Mouse (Mus musculus): ENCODE data around the gene Arap1.

The Arap1 gene

DNA sequence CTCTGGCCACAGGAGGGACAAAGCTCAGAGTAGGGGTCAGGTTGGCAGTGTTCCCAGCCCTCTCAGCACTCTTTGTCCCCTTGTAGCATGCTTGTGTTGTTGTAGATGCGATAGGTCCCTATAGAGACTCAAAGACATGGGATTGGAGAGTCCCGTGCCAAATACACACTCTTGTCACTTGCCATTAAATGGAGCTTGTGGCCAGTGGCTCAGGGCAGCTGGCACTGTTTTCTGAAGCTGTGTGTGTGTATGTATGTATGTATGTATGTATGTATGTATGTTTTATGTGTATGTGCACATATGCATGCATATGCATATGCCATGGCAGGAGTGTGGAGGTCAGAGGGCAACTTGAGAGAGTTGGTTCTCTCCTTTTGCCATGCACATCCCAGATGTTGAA, 20.1 kb upstream of the Arap1 start:
- no peak for DNase-seq

DNA sequence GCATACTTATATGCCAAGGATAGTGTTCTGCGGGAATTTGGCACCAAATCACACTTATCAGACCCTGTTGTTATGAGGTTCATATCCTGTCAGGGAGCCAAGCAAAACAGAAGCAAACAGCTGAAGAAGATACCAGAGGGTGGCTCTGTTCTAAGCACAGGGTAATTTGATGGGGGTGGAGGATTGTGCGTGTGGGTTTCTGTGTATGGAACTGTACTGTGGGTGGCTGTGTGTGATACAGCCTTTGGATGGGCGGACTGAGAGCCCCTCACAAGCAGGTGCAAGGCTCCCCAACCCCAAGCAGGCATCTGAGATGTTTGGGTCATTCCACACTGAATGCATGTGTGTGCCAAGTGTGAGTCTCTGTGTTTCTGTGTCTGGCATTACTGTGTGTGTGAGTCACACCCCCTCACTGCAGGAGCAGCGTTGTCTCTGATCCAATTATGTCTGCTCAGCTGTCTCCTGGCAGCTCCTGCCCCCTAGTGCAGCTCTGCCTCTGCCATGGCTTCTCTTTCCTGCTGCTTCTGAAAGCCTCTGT, 19.2 kb upstream of the Arap1 start:
- no peak for DNase-seq

GRCm38 (mm10) chr7:101329606-101330005, 18.3 kb upstream of the Arap1 start:
- DNase-seq, result no peak

DNA sequence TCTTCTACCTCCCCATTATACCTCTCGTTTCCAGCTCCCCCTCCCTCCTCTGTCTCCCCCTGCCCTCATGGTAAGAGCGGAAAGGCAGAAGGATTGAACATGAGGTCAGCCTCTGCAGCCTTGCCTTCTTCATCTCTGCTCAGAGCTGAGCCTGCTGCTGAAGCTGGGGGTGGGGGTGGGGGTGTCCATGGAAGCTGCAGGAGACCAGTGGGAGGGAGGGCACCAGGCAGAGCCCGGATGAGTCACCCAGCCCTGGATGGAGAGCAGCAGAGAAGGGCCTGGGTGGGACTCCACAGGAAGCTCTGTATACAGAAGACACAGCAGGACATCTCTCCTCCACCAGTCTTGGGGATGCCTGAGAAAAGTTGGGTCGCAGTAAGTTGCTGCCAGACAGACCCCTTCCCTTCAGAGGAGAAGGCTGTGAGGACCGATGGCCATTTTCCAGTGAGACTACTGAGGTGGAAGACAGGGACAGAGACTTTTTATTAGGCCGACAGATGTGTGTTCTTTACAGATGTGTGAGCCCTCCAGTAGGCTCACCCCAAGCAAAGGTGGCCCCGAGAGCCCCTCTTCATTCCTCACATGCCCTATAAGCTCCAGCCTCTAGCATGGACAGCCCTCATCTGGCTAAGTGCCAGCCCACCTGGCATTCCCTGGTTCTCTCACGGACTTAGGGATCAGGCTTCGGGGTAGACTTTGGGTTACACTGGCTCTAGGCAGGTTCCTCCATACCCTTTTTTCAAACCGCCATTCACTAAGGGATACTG, 17.6 kb upstream of the Arap1 start:
- DNase-seq, result no peak

GRCm38 (mm10) chr7:101330841-101331173, 17.1 kb upstream of the Arap1 start:
- no peak for DNase-seq

- no peak for DNase-seq
Observed at GRCm38 (mm10) chr7:101332045-101332831, 15.6 kb upstream of the Arap1 start.

DNA sequence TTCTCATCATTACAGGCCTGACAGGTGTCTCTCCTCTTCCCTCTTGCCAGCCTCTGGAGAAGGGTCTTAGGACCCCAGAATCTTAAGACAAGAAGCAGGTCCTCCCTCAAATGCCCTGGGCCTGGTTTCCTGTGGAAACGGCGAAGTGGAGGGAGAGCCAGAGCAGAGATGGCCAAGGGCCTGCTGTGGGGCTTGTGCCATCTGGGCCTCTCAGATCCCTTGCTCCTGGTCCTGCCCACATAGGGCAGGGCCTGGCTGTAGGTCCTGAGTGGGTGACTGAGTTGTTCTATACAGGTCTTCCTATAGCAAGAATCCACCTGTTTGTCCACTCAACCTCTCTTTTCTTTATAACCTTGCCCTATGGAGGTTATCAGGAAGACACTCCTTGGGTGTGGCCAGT, 12.6 kb upstream of the Arap1 start:
- DNase-seq, result no peak

GRCm38 (mm10) chr7:101336686-101337085, 11.2 kb upstream of the Arap1 start:
- no peak for DNase-seq

GRCm38 (mm10) chr7:101337401-101337800, 10.5 kb upstream of the Arap1 start:
- DNase-seq, result no peak

DNA sequence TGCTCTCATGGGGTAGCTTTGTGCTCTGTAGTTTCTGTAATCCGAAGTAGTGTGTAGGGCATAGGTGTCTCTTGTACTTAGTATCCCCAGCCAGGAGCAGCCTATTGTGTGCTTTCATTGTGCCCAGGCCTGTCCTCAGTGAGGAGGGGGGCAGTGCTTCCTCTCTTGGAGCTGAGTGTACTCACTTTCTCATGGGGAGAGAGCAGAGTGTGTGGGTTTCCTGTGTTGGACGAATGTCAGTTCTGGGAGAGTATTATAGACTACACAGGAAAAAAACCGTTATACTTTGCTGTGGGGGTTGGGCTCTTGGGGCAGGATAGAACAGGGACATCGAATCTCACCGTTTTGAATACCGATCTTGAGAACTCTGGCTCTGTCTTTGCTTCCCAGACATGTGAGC, 6.5 kb upstream of the Arap1 start:
- no peak for DNase-seq

- DNase-seq, result peak; percentile 25 to 40
Observed at GRCm38 (mm10) chr7:101343135-101343534, 4.7 kb upstream of the Arap1 start.

GRCm38 (mm10) chr7:101344892-101345291, 3.0 kb upstream of the Arap1 start:
- no peak for DNase-seq

DNA sequence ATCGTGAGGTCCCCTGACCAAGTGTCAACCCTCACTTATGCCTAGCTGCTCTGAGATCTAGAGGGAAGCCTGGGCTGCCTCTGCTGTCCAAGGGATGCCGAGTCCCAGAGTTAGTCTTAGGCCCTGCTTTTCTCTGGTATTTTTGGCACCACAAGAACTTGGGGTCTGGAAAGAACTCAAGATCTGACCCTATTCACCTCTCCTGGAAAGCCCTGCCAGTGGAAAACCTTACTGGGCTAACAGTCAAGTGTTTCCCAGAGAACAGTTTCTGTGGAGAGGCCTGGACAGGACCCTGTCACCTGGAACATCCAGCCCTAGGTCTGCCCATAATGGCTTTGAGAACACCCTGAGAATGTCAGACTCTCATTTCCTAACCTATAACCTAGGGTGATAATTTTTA, 876 bp upstream of the Arap1 start:
- DNase-seq, result no peak

DNA sequence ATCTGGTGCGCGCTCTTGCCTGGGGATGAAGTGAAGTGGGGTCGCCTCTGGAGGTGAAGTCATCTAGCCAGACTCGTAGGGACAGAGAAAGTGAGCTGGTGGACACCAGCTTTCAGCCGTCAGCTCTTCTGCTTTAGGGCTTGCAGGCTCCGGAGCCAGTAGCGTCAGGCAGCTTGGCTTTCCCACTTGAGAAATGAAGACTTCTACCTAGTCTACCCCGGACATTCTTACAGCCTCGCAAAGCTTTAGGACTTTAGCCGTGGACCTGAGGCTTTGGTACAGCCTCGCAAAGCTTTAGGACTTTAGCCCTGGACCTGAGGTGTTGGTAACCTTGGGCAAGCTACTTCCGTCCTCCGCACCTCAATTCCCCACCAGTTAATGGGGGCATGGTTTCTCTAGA, 445 bp downstream of the Arap1 start:
- peak; percentile 34 to 54 for DNase-seq

DNA sequence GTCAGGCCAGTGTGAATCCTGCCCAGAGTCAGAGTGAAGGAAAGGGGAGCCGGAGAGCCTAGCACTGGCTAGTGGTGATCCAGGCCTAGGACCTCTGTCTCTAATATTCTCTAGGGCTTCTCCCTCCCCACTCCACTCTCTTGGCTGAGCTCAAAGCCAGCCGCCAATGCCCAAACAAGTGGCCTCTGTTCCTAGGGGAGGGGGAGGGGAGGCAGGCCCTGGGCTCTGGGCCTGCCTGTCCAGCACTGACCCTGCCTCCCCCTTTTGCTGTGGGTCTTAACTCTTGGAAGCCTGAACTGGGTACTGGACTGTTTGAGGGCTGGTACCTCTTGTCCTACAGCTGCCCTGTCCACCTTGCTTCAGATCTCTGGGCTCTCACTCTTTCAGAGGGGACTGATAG, 2.0 kb downstream of the Arap1 start:
- no peak for DNase-seq

DNA sequence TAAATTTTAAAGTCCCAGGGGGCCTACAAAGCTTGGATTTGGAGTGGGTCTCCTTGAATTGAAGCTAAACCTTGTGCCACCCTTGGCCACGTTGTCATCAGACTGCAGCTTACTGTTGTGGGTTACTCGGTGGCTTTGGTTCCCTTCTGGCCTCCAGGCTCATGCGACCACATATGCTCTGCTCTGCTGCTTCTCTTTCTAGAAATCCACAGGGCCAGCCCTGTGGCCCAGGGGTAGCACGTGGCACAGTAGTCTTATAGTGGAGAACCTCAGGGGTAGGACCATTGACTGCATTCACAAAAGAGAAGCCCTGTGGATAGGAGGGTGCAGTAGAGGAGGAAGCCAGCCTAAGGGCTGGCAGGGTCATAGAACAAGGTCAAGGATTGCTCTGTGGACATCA, 4.5 kb downstream of the Arap1 start:
- no peak for DNase-seq

- peak in 1 of 2 experiments; percentile 28 for DNase-seq
Observed at GRCm38 (mm10) chr7:101354423-101354822, 6.6 kb downstream of the Arap1 start.

GRCm38 (mm10) chr7:101355551-101356100, 7.8 kb downstream of the Arap1 start:
- DNase-seq, result no peak

- DNase-seq, result no peak
Observed at GRCm38 (mm10) chr7:101356868-101357267, 9.0 kb downstream of the Arap1 start.

- no peak for DNase-seq
Observed at GRCm38 (mm10) chr7:101360406-101360805, 12.5 kb downstream of the Arap1 start.

DNA sequence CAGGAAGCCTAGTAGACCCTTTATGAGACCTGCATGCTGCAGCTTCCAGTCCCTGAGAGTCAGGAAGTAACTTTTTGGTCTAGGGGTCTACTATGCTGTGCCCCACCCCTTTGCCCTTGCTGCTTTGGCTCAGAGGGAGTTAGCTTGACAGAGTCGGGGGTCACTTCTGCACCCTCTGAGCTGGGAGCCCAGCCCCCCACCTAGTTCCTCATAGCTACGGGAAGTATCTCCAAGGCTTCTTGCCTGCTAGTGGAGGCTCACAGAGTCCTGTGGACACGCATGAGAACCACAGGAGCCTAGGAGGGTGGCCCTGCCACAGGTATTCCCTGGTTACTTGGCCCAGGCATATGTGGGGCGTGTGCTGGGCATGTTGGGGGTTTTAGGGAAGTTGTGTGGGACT, 13.2 kb downstream of the Arap1 start:
- DNase-seq, result no peak

- DNase-seq, result no peak
Observed at GRCm38 (mm10) chr7:101361767-101362166, 13.9 kb downstream of the Arap1 start.

DNA sequence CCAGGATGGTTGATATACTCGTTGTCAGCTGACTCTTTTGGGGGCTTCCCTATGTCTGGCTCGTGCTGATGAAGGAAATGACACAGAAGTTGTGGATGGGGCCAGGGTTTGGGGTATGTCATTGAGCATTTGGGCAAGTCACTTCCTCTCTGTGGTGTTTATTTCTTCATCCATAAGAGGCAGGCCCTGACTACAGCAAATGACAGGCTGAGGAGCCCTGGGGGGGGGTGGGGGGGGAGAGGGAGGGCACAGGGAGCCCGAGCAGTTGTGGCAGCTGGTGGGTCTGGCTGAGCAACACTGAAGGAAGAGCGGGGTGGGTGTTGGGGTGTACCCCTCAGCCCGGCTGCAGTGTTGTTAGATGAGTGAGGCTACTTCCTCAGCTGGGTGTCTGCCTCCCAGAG, 14.9 kb downstream of the Arap1 start:
- no peak for DNase-seq

GRCm38 (mm10) chr7:101363914-101364313, 16.0 kb downstream of the Arap1 start:
- DNase-seq, result no peak

Measured in kidney, postnatal 4 days (tissue).